Mouse (Mus musculus): ENCODE measurements at regions not wholly inside any gene's neighbourhood (a gene's known extent, or its start where the extent isn't known, plus 50 kb on each side); places are given as distances from the start of the nearest gene placed in this dataset.
"Not testable (repeated sequence)": the region's sequence is repeated elsewhere in the genome, so short reads cannot be mapped to it uniquely, and the experiment has no call there.

GRCm38 (mm10) chr8:18005660-18006059 lies 972.4 kb downstream of the Defb40 start:
- no peak for DNase-seq (ENCODE audit: low spot score)

- DNase-seq (ENCODE audit: low spot score) = no peak
Observed at GRCm38 (mm10) chr8:18000750-18001149, 977.3 kb downstream of the Defb40 start.

- DNase-seq (ENCODE audit: low spot score) = no peak
Observed at GRCm38 (mm10) chr8:17984779-17985178, 993.3 kb downstream of the Defb40 start.

- DNase-seq (ENCODE audit: low spot score) = no peak
Observed at GRCm38 (mm10) chr8:17948848-17949247, 1029.2 kb downstream of the Defb40 start.

- DNase-seq (ENCODE audit: low spot score) = no peak
Observed at GRCm38 (mm10) chr8:17948053-17948834, 1029.8 kb downstream of the Defb40 start.

GRCm38 (mm10) chr8:17934696-17935095 lies 1043.4 kb downstream of the Defb40 start:
- no peak for DNase-seq (ENCODE audit: low spot score)

- no peak for DNase-seq (ENCODE audit: low spot score)
Observed at GRCm38 (mm10) chr8:17909316-17909715, 1068.7 kb downstream of the Defb40 start.

GRCm38 (mm10) chr8:17888598-17888997 lies 1089.5 kb downstream of the Defb40 start:
- DNase-seq (ENCODE audit: low spot score) = not testable (repeated sequence)

GRCm38 (mm10) chr8:17863388-17863787 lies 1114.7 kb downstream of the Defb40 start:
- DNase-seq (ENCODE audit: low spot score) = no peak
